Mouse (Mus musculus): ENCODE data around the gene Slc13a3.
"Not testable (repeated sequence)": the region's sequence is repeated elsewhere in the genome, so short reads cannot be mapped to it uniquely, and the experiment has no call there.

Gene Slc13a3
- long read RNA-seq, experiment 1, result 0 reads
- long read RNA-seq, experiment 2, partial matches to known transcripts, result 0 of 1 reads
- long read RNA-seq, experiment 2, other reads (novel, unspliced or antisense), result 1 of 1 reads

DNA sequence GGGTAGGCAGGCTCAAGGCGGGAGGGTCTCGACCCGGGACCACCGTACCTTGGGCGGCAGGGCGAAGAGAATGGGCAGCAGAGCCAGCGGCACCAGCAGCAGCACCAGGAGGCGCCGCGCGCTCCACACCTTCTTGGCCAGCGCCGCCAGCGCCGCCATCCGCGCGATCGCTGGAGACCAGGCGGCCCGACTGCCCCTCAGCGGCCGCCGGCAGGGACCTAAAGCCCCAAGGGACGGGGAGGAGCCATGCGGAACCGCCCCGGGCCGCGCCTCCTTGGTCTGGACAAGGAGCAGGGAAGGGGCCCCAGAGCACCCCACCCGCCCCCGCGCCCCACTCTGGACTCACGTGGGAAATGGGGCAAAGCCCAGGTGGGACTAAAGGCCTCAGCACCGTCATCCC lies at the start of gene Slc13a3:
Gene Slc13a3 (minus strand): TSS at position 228 of the 400 bp plus-strand sequence.
- intact Hi-C loops (cut with DNase I), result no loop called here

DNA sequence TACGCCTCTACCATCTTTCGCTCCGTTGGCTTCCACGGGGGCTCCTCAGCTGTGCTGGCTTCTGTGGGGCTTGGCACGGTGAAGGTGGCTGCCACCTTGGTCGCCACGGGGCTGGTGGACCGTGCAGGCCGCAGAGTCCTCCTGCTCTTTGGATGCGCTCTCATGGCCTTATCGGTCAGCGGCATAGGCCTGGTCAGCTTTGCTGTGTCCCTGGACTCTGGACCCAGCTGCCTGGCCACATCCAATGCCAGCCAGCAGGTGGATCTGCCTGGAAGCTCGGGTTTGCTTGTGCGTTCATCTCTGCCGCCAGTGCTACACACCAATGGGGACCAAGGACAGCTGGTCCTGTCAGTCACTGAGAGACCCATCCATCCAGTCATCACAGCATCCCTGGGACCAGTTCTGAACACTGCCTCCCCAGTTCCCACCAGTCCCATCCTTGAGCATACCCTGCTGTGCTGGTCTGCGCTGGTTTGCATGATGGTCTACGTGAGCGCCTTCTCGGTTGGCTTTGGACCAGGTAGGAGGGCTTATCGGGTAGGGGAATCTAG lies 42.2 kb upstream of the Slc13a3 start:
- intact Hi-C loops (cut with DNase I), result no loop called here

DNA sequence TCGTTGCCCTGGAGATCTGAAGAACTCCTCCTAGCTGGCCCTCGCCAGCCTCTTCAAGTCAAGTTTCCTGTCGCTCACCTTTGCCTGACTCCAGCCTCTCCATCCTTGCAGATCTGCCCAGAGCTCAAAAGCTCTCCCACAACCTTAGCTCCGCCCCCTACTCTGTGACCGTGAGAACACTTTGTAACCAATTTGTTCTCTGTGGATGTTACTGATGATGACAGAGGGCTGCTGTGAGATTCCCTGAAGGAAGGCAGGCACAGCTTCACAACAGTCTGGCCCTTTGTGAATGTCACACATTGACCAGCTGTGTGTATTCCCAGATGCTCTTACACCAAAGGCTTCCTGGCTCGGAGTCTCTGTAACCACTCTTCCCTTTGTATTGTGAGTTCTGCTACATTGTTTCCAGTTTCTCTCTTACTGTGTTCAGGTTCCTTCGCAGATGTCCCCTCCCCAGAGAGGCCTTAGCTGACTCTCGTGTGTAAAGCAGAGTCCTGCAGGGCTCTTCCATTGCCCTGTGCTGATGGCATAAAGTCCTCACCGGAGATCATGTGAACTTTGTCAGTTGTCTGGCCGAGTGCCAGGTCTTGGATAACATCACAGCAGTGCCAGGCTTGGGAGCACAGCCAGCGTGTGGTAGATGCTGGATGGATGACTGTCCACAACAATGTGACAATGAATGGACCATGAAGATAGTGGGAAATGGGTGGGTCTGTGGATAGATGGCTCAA lies 40.0 kb upstream of the Slc13a3 start:
- intact Hi-C loops (cut with DNase I), result no loop called here

DNA sequence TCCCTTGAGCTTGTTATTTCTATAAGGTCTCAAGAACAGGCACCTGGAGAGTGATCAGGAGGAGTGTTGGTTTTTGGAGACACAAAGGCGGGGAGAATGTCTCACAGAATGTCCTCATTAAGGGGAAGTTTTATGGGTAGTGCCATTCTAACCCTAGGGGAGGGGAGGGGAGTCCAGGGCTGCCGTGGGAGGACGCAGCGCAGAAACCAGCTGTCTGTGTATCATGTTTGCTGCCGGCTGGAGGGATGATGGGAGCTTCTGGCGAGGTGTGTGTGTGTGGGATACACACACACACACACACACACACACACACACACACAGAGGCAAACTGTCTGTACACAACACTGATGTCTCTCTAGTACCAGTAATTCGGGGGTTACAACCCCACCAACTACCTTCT lies 39.4 kb upstream of the Slc13a3 start:
- intact Hi-C loops (cut with DNase I), result no loop called here

DNA sequence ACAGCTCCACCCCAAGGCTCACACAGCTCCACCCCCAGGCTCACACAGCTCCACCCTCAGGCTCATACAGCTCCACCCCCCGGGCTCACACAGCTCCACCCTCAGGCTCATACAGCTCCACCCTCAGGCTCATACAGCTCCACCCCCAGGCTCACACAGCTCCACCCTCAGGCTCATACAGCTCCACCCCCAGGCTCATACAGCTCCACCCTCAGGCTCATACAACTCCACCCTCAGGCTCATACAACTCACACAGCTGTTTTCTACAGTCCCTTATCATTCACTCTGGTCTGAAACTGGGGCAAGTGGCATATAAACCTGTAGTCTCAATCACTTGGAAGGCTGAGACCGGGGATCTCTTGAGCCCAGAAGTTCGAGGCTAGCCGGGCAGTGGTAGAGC lies 38.5 kb upstream of the Slc13a3 start:
- intact Hi-C loops (cut with DNase I), result not testable (repeated sequence)

DNA sequence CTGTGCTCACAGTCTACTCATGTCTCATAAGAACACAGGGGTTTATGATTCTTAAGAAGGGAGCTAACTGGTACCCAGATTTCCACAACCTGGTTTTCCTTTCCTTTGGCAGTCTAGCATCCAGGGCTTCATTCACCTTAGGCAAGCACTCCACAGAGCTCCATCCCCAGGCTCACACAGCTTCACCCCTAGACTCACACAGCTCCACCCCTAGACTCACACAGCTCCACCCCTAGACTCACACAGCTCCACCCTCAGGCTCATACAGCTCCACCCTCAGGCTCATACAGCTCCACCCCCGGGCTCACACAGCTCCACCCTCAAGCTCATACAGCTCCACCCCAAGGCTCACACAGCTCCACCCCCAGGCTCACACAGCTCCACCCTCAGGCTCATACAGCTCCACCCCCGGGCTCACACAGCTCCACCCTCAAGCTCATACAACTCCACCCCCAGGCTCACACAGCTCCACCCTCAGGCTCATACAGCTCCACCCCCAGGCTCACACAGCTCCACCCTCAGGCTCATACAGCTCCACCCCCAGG lies 38.0 kb upstream of the Slc13a3 start:
- intact Hi-C loops (cut with DNase I), result not testable (repeated sequence)

DNA sequence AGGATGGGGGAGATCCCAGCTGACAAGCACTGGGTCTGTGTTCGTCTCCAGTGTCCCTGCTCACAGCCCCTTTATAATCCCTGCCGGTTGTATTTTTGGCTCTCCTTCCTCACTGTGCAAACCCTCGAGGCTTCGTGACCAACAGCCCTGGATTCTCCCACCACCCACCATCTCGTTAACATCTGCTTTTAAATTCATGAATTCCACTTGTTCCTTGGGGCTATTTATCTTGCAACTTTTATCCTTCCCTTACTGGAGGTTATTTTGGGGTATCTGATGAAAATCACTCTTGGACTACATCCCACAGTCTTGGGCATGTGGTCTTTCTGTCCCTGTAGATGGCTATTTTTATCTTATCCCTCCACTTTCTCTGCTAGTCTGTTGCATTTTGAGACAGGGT lies 37.4 kb upstream of the Slc13a3 start:
- intact Hi-C loops (cut with DNase I), result no loop called here

DNA sequence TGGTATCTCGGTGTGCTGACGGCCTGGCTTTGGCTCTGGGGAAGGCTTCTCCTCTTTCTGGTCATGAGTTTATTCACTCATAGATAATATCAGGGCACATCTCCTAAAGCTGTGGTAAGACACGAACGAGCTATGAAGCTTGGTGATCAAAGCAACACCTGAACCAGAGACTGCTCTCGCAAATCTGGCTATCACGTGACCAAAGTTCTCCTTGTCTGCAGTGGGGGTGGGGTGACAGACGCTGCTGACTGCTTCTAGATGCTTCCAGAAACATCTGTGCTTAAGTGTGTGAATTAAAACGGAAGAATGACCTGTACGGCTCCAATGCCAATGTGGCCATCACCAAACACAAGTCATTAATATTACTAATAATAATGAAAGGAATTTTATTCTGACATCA lies 36.7 kb upstream of the Slc13a3 start:
- intact Hi-C loops (cut with DNase I), result no loop called here

DNA sequence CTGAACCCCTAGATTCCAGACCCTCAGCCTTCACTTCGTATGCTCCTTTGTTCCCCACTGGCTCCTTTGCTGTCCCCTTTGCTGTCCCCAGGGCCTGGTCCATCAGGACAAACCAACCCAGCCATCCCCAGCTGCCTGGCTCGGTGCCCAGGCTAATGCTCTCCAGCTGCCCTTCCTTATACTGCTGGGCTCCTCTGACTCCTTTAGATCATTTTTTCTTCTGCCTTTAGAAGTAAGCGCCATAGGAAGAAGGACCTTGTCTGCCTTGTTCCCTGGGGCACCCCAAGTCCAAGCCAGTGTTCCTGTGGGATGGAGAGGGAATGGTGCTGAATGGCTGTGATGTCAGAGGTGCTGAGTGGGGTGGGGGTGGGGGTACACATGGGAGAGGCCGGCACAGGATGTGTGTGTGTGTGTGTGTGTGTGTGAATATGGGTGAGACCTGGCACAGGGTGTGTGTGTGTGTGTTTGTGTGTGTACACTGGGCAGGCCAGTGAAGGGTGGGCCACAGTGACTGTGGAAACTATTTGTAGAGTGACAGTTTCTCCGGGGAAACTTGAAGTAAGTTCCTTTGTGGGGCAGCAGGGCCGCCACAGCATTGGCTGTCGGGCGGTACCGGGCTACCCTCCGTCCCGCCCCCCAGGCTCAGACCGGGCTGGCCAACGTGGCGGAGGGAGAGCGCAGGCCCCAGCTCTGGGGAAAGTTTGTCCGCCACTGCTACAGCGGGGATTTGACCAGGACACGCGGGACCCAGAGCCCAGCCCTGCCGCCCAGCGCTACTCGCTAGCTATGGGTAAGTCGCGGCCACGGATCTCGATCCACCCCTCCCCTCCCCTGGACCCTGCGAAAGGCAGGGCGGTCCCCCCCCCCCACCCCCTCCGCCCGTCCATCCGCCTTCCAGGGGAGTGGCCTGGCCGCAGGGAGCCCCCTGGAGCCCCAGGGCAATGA lies 30.5 kb upstream of the Slc13a3 start, which contains the start of gene Slc2a10:
Gene Slc2a10 (plus strand): TSS at position 529 of the 945 bp plus-strand sequence.
- intact Hi-C loops (cut with DNase I), result no loop called here

DNA sequence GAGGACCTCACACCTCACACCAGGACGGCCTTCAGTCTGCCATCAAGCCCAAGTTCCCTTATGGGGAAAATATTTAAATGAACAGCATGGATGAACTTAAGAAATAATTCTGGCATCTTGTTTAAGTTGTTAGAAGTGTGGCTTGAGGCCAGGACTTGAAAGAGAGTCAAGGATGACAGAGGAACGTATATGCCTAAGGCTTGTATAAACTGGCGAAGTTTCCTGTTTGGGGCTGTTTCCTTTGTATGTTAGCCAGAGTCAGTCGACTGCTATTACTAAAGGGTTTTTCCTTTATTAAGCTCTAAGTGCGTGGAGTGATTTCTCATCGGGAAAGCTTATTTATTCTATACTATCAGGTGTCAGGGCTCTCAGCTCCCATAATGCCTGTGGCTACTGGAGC lies 25.8 kb upstream of the Slc13a3 start:
- intact Hi-C loops (cut with DNase I), result no loop called here

DNA sequence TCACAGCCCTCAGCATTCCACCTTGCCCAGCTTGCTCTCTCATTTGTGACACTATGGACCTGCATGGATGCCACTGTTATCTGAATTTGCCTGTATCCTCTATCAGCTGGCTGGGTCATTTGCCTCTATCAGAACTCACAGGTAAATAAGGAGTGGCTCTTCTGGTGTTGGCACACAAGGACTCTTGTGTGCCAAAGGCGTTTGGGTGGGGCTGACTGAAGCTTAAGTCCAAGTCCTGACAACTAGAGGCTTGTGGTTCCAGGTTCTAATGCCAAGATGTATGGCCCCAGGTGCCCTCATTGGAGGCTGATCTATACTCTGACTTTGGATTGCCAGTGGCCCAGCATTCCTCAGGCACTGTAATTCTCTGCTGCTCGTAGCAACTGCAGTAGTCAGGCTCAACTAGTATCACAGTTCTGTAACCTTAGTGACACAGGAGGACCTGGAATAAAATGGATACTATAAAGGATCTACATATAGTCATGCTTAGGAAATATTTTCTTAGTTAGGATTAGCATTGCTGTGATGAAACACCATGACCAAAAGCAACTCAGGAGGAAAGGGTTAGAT lies 24.8 kb upstream of the Slc13a3 start:
- intact Hi-C loops (cut with DNase I), result no loop called here

DNA sequence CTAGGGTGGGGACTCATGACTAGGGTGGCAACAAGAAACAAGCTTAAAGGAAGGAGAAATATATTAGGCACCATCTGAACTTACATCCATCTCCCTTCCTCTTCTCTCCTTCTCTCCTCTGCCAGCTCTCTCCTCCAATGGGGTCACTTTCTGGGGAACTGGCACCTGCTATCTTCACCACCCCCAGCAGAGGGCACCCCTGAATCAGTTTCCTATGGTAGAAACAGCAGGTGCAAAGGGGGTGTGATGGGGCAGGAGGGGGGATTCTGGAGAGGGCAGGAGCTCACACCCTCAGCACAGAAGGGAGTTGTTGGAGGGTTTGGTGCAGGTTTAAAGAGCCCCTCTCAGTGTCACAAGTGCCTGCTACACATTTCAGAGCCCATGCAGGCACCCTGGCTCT lies 23.2 kb upstream of the Slc13a3 start:
- intact Hi-C loops (cut with DNase I), result no loop called here

DNA sequence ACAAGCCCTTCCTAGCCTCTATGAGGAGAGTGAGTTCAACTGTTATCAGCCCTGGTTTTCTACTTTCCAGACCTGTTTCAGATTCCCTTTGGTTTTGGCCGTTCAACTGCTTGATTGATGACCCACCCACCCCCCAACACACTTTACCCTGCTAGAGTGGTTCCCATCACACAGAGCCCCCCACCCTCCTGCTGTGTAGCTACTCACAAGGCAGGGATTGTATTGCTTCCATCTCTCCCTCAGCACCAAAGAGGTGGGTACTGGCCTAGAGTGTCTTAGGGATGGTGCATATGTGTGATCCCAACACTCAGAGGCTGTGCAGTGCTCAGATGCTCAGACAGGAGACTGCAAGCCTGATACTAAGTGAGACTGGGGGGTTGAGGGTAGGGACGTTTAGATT lies 21.5 kb upstream of the Slc13a3 start:
- intact Hi-C loops (cut with DNase I), result no loop called here

DNA sequence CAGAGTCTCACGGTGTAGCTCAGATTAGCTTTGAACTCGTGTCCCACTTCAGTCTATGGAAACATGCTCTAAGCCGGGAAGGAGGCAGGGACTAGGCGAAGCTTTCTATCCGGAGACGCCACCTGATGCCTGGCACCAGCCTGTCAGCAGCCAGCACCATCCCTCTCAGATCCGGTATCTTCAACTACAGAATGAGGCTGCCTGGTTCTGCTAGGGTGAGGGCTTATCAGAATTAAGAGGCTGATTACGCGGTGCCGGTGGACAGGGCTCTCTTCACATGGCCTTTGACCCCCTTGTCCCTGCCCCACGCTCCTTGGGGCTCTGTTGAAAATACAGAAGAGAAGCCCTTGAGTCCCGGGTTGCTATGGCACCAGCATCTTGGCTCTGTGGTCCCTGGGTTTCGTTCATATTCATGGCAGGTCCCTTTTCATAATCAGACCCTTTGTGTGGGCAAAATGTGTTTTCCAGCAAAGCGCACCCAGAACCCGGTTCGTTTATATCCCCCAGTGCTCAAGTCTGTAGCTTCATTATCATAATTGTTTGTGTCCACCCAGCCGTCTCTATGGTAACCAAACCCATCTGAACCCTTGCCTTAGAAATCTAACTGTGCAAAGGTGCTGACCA lies 20.7 kb upstream of the Slc13a3 start:
- intact Hi-C loops (cut with DNase I), result no loop called here

DNA sequence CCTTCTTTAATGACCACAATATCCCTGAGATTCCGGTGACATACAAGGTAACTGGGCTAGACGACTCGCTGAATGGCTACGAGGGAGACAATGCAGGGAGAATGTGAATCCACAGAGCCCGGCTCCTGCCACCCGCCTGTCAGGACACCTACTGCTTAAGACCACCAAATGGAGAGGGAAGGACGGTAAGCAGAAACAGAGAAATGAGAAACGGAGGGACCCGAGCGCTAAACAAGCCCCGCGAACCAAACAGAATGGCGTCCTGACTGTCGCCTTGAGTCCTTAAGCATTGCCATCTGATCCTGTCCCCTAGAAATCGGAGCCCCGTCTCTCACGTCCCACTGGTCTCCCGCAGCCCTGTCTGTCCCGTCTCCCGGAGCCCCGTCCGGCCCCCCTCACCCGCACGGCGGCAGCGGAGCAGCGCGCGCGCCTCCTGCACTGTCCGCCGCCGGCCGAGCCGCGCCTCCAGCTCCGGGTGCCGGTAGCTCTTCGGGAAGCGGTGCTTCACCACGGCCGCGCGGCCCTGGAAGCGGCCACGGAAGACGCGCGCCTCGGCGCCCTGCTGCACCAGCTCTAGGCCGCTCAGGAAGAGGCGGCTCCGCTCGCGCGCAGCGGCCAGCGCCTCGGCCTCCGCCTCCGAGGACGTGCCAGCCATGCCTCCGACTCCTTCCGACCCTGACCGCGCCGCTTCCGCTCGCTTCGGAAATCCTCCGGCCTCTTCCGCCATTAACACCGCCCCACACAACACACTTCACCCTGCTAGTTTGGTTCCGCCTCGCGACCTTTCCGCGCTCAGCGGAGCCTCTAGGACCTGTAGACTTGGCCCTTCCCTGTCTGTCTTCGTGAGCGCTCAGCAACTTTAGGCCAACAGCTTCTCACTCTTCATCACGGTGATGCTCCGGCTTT lies 19.9 kb upstream of the Slc13a3 start, which contains the start of gene Trp53rka:
Gene Trp53rka (minus strand): TSS at position 677 of the 906 bp plus-strand sequence.
- intact Hi-C loops (cut with DNase I), result no loop called here

DNA sequence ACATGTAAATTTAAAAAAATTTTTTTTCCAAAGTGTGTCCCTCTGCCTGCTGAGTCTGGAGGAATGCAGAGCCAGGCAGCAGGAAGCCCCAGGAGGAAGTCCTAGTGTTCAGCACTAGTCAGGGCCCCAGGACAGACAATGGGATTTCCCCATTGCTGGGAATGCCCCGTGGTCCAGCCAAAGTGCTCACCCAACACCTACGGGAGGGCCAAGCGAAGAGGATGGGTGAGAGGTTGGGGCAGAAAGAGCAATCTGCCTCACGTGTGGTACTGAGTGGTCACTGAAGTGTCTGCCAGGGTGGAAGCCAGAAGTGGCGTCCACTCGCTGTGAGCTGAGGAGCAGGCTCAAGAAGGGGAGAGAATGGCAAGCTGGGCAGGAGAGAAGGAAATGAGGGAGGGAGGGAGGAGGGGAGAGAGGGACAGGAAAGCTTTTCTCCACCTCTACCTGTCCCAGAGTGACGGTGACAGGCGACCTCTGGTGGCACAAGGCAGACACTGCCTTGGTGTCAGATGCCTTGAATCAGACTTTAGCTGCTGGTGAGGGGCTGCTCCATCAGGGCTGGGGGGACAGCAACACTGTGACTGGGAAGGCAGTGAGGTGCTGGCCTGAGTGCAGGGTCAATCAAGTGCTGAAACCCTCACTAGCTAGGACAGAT lies 14.0 kb upstream of the Slc13a3 start:
- intact Hi-C loops (cut with DNase I), result loop anchor here (2.0 to 5.0 kb wide), 2 partner anchors 96 to 125 kb away; no protein-coding TSS in a partner anchor

DNA sequence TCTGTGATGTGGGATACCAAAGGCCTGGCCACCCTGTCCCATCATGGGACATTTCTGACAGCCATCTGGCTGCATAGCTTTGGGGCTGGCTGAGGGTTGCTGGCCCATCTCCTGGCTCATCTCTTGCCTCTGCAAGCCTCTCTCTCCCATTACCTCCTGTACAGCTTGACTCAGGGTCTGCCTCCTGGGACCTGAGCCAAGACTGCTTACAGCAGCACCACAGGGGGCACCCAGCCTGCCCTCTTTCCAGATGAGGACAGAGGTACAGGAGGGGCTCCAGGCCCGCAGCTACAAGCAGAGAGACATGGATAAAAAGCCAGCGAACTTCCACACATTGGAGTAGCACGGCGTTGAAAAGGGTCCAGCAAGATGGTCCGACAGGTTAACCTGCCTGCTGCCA lies 13.4 kb upstream of the Slc13a3 start:
- intact Hi-C loops (cut with DNase I), result loop anchor here (2.0 to 5.0 kb wide), 2 partner anchors 96 to 124 kb away; no protein-coding TSS in a partner anchor

DNA sequence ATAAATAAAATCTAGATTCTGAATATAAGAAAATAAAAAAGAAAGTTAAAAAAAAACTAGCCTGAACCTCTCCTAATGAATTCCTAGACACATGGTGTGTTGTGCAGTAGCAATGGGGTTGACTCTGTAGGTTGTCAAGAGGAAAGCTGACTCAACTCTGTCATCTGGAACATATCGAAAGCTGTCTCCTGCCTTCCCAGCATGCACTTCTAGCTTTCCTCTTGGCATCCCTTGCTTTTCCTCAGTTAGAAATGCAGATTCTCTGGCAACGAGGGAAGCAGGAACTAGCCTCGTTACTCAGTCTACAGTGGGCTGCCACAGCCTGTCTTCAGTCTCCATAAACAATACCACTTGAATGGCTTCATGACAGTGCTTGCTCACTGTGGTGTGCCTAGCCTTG lies 12.8 kb upstream of the Slc13a3 start:
- intact Hi-C loops (cut with DNase I), result loop anchor here (2.0 to 5.0 kb wide), 2 partner anchors 95 to 124 kb away; no protein-coding TSS in a partner anchor

DNA sequence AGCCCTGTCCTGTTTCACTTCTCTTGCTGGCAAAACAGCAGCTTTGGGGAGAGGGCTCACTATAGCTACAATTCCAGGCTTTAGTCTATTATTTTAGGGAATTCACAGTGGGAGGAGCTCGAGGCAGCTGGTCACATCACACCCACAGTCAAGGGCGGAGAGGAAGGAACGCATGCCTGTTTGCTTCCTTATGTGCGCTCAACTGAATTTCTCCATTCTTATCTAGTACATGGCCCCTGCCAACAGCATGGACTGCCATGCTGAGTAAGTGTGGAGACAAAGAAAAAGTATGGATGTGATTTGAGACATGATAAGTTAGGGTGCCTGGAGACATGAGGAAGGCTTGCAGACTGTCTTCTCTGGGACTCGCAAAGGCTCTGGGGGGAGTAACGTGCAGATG lies 11.1 kb upstream of the Slc13a3 start:
- intact Hi-C loops (cut with DNase I), result no loop called here

Data from adrenal gland (tissue).